Mouse (Mus musculus): ENCODE data around the gene Zfp949.
"Not testable (repeated sequence)": the region's sequence is repeated elsewhere in the genome, so short reads cannot be mapped to it uniquely, and the experiment has no call there.

Zfp949 gene

DNA sequence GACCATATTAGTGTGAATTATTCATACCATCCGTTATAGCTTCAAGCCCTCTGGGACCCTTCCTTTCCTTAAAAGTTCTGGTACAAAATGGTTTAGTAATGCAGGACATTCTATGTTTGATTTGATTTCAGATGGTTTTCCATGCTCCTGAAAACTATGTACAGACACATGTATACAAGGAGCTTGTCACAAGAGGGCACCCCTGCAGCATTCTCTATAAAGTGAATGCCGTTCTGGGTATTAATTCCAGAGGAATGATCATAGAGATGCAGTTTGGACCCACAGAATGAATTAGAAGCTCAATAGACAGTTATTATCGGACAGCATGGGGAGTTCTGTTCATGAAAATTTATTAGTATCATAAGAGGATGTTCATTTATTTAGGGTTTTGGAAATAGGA, 2.3 kb upstream of the Zfp949 start:
- DNase-seq = peak; percentile 29

DNA sequence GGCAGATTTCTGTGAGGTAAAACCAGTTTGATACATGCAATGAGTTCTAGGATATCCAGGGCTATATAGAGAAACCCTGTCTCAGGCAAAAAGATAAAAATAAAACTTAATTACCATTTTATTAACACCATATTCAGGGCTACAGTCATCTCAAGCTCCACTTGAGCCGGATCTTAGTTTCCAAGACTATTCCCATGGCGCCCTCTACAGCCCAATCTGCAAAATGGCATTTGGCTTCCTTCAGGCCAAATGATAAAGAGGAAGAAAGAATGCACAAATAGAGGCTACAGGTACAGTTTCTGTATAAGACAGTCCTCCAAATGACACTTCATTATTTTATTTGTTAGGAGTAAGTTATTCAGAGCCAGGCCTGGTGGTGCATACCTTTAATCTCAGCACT, 1.7 kb upstream of the Zfp949 start:
- DNase-seq = peak; percentile 57

DNA sequence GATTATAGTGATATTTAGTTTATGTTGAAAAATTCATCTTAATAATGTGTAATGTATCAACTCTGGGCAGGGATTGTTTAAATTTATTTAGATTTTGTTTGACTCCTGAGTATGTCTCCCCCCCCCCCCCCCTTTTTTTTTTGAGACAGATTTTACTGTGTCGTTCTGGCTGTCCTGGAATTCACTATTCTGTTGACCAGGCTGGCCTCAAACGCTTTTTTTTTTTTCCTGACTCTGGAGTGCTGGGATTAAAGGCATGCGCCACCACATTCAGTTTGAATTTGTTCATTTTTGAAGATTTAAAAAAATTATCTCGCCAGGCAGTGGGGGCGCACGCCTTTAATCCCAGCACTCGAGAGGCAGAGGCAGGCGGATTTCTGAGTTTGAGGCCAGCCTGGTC, 1.2 kb upstream of the Zfp949 start:
- DNase-seq = no peak

DNA sequence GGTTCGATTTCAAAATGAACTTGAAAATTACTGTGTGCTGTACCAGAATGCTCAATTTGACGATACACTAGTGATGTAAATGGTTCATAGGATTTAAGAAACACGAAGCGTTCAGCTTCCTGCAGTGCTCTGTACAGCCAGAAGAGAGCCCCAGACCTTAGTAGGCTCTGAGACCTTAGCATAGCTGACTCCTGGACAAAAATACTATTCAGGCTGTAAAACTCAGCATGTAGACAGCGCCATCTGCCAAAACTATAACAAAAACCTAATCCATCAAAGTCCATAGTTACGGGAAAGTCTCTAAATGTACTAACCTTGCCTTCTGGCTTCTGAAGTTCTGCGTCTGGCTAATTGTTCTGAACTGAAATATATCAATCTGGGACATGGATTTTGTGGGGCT, 550 bp upstream of the Zfp949 start:
- DNase-seq = peak; percentile 65

DNA sequence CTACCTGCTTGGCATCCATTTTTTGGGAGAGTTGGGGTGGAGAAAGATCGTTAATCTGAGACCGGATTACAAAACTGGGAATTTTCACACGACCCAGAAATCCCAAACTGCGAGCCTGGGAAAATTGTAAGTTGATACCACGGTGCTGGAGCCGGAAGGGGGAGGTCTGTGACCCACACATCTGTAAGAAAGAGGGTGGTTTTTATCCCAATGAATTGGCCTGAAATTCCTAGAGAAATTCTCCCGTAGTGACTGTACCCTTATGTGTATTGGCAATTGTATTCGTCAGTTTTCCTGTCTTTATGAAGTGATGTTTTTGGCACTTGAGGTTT, 760 bp downstream of the Zfp949 start:
- no peak for DNase-seq

DNA sequence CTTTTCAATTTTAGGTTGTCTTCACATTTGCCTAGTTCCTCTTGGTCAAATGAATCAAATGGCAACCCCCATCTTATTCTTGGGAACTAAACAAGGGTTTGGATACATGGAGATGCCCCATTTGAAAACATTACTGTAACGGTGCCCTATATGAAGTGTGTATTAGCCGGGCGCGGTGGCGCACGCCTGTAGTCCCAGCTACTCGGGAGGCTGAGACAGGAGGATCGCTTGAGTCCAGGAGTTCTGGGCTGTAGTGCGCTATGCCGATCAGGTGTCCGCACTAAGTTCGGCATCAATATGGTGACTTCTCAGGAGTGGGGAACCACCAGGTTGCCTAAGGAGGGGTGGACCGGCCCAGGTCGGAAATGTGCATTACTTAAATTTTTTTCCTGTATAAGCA, 5.3 kb downstream of the Zfp949 start:
- DNase-seq = no peak

DNA sequence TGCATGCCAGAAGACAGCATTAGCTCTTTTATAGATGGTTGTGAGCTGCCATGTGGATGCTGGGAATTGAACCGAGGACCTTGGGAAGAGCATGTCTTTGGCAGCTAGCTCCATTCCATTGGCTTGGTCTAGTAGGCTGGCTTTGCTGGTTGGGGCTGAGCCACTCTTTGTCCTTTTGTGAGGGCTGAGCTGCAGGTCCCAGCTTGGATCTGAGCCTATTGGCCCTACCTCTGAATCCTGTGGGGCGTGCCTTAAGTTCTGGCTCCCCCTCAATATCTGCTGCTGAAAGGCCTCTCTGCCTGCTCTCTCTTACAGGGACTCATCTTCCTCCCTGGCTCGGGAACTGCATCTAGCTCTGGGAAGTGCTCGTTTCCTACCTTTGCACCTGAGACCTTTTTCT, 10.3 kb downstream of the Zfp949 start:
- DNase-seq = no peak

DNA sequence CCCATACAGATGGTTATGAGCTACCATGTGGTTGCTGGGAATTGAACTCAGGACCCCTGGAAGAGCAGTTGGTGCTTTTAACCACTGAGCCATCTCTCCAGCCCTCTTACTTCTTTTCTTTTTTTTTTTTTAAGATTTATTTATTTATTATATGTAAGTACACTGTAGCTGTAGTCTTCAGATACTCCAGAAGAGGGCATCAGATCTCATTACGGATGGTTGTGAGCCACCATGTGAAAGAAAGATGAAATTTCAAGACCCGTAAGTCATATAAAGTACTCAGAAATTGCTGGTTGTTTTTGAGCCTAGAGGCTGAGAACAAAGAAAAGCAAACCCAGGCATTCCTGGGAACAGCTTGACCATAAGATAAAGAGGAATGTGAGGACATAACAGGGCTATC, 13.7 kb downstream of the Zfp949 start:
- not testable (repeated sequence) for DNase-seq

DNA sequence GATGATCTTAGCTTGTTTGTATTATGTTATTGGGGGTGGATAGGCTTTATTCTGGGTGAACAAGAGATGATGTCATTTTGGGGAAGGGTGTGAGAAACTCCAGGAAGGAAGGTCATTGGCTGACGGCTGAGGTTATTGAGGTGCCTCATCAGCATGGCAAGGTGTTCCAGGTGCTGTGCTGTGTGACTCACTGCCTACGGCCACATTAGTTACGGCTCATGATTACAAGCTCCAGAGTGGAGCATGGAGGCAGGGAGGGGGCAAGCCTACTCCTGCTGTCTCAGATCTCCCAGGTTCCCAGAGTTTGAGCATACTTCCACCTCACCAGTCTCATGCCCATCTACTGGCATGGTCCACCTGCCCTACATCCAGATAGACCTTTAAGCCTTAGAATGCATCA, 22.7 kb downstream of the Zfp949 start:
- DNase-seq = not testable (repeated sequence)

DNA sequence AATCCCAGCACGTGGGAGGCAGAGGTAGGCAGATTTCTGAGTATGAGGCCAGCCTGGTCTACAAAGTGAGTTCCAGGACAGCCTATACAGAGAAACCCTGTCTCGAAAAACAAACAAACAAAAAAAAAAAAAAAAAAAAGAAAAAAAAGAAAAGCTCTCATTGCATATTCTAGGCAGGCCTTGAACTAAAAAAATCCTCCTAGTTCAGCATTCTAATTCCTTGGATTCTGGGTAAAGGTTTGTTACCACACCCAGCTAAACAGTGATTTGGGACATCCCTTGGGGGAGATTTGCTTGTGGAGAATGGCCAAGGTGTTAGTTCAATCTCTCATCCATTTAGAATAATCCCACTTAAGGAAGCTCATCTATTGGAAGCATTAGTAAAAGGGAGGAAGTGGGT, 32.8 kb downstream of the Zfp949 start, which contains the start of gene Trim43a:
Gene Trim43a, plus strand, starts transcription at position 301 of the 400 bp plus-strand sequence.
- DNase-seq = not testable (repeated sequence)

DNA sequence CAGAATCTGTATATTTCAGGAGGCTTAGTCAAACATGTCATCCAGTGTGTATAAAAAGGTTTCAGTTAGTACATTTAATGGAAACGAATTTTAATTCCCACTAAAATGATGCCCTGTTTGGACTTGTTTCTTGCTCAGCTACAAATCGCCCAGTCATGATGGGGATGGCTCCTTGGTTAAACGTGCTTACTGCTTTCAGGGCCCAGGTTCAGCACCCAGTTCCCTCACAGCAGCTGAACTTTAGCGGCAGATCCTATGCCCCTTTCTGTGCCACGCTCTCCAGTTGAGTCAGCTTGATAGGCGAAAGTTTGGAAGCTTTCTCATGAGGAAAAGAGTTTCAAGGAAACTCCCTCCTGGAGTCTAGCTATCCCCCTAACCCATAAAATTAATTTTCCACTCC, 45.9 kb downstream of the Zfp949 start:
- not testable (repeated sequence) for DNase-seq

DNA sequence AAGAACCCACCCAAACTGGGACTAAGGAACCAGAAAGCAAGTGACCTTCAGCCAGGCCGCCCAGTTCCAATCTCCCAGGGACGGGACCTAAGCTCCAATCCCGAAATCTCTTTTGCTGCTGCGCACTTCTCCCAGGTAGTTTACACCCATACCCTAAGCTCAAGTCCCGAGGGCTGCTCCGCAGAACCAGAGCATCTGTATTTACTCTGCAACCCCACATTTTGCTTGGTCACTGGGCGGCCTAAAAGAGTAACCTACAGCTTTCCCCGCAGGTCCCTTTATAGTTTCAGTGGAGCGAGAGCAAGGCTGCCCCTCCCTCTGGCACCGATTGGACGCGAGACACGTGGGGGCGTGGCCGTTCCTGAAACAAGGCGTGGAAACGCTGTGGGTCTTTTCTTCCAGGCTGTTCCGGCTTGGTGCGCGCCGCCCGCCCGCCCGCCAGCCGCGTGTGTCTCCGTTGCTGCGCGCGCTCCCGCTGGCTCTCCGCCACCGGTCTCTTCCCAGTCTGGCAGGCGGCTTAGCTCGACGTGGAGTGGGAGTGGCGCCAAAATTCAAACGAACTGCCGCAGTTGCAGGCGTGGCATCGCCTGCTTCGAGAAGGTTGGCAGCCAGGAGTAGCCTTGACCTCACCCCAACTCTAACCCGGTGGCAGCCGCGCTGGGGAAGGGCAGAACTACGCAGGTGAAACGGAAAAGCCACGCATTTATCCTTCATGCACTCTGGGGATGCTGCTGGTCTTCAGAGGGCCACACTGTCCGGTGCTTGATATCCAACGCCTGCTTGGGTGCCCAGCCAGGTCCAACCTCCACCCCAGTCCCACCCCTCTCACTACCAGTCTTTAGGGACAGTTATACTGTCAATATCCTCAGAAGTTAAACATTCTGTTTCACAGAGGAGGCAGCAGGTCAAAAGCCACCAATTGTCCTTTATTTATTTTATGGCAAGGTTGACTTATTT, 51.7 kb downstream of the Zfp949 start:
- peak; percentile 99 for DNase-seq
